Mouse (Mus musculus): ENCODE results near the gene Cish. TPM values are rescaled to one million over a fixed set of nuclear protein-coding genes. Genes with fewer than 3 reads are reported as not detected.

Gene Cish
- polyA plus RNA-seq, 1 experiment from 2014 or later, result 5.8 TPM

GRCm38 (mm10) chr9:107260429-107260828 lies 35.4 kb upstream of the Cish start:
- WGBS, result 64% methylated on average over 2 of the region's 2 CpGs

GRCm38 (mm10) chr9:107260836-107261235 lies 35.0 kb upstream of the Cish start:
- Histone ChIP-seq H3K4me2 (ENCODE audit: low read depth, low read length) (no peak overlapping the region), H3K4me3 (ENCODE audit: low read depth, low read length) (no peak overlapping the region), H3K27me3 (replicated peaks; ENCODE audit: control insufficient read depth, insufficient read depth, low read length) (no peaks in the 10 kb centered on the region), H3K4me1 (ENCODE audit: control insufficient read depth, insufficient read depth, low read length) (no peaks in the 10 kb centered on the region), H3K9ac (ENCODE audit: low read depth, low read length) (no peak overlapping the region), H3K36me3 (ENCODE audit: control insufficient read depth, insufficient read depth, low read length) (no peaks in the 10 kb centered on the region), H3K27ac (replicated peaks; ENCODE audit: low read depth, low read length) (no peak overlapping the region), H3K9me3 (ENCODE audit: control insufficient read depth, low read length) (no peaks in the 10 kb centered on the region)
- ATAC-seq (ENCODE audit: low read depth) (no peak), DNase-seq (ENCODE audit: low spot score) (no peak)
- 52% methylated on average over 8 of the region's 8 CpGs for WGBS

More at GRCm38 (mm10) chr9:107260429-107260828, 35.4 kb upstream of the Cish start:
- H3K9me3 ChIP-seq (ENCODE audit: control insufficient read depth, low read length), result no peaks in the 10 kb centered on the region
- no peaks in the 10 kb centered on the region for H3K36me3 ChIP-seq (ENCODE audit: control insufficient read depth, insufficient read depth, low read length)
- no peak overlapping the region for H3K9ac ChIP-seq (ENCODE audit: low read depth, low read length)
- no peak overlapping the region for H3K27ac ChIP-seq (replicated peaks; ENCODE audit: low read depth, low read length)
- DNase-seq (ENCODE audit: low spot score) (no peak), ATAC-seq (ENCODE audit: low read depth) (no peak)
- H3K27me3 ChIP-seq (replicated peaks; ENCODE audit: control insufficient read depth, insufficient read depth, low read length), result no peaks in the 10 kb centered on the region
- no peaks in the 10 kb centered on the region for H3K4me1 ChIP-seq (ENCODE audit: control insufficient read depth, insufficient read depth, low read length)
- no peak overlapping the region for H3K4me3 ChIP-seq (ENCODE audit: low read depth, low read length)
- H3K4me2 ChIP-seq (ENCODE audit: low read depth, low read length), result no peak overlapping the region

- Histone ChIP-seq H3K27me3 (replicated peaks; ENCODE audit: control insufficient read depth, insufficient read depth, low read length) (no peaks in the 10 kb centered on the region), H3K4me3 (ENCODE audit: low read depth, low read length) (no peak overlapping the region), H3K4me1 (ENCODE audit: control insufficient read depth, insufficient read depth, low read length) (no peaks in the 10 kb centered on the region), H3K9ac (ENCODE audit: low read depth, low read length) (no peak overlapping the region), H3K36me3 (ENCODE audit: control insufficient read depth, insufficient read depth, low read length) (no peaks in the 10 kb centered on the region), H3K9me3 (ENCODE audit: control insufficient read depth, low read length) (no peaks in the 10 kb centered on the region), H3K27ac (replicated peaks; ENCODE audit: low read depth, low read length) (no peak overlapping the region), H3K4me2 (ENCODE audit: low read depth, low read length) (no peak overlapping the region)
- WGBS, result 76% methylated on average over 6 of the region's 6 CpGs
- no peak for DNase-seq (ENCODE audit: low spot score)
- ATAC-seq (ENCODE audit: low read depth), result no peak
These were observed 34.0 kb upstream of the Cish start for GRCm38 (mm10) chr9:107261792-107262191.

GRCm38 (mm10) chr9:107262375-107262774 lies 33.5 kb upstream of the Cish start:
- no peaks in the 10 kb centered on the region for H3K4me1 ChIP-seq (ENCODE audit: control insufficient read depth, insufficient read depth, low read length)
- no peak overlapping the region for H3K27ac ChIP-seq (replicated peaks; ENCODE audit: low read depth, low read length)
- H3K9me3 ChIP-seq (ENCODE audit: control insufficient read depth, low read length), result no peaks in the 10 kb centered on the region
- no peak overlapping the region for H3K4me2 ChIP-seq (ENCODE audit: low read depth, low read length)
- no peak overlapping the region for H3K4me3 ChIP-seq (ENCODE audit: low read depth, low read length)
- no peaks in the 10 kb centered on the region for H3K36me3 ChIP-seq (ENCODE audit: control insufficient read depth, insufficient read depth, low read length)
- 73% methylated on average over 7 of the region's 7 CpGs for WGBS
- no peak overlapping the region for H3K9ac ChIP-seq (ENCODE audit: low read depth, low read length)
- DNase-seq (ENCODE audit: low spot score) (no peak), ATAC-seq (ENCODE audit: low read depth) (no peak)
- H3K27me3 ChIP-seq (replicated peaks; ENCODE audit: control insufficient read depth, insufficient read depth, low read length), result no peaks in the 10 kb centered on the region

GRCm38 (mm10) chr9:107263912-107264311 lies 31.9 kb upstream of the Cish start:
- no peak overlapping the region for H3K27ac ChIP-seq (replicated peaks; ENCODE audit: low read depth, low read length)
- H3K9me3 ChIP-seq (ENCODE audit: control insufficient read depth, low read length), result no peaks in the 10 kb centered on the region
- H3K4me2 ChIP-seq (ENCODE audit: low read depth, low read length), result no peak overlapping the region
- H3K9ac ChIP-seq (ENCODE audit: low read depth, low read length), result no peak overlapping the region
- ATAC-seq (ENCODE audit: low read depth) (no peak), DNase-seq (ENCODE audit: low spot score) (no peak)
- no peaks in the 10 kb centered on the region for H3K4me1 ChIP-seq (ENCODE audit: control insufficient read depth, insufficient read depth, low read length)
- no peaks in the 10 kb centered on the region for H3K36me3 ChIP-seq (ENCODE audit: control insufficient read depth, insufficient read depth, low read length)
- H3K27me3 ChIP-seq (replicated peaks; ENCODE audit: control insufficient read depth, insufficient read depth, low read length), result no peaks in the 10 kb centered on the region
- H3K4me3 ChIP-seq (ENCODE audit: low read depth, low read length), result no peak overlapping the region
- 94% methylated on average over 5 of the region's 5 CpGs for WGBS

- Histone ChIP-seq H3K27ac (replicated peaks; ENCODE audit: low read depth, low read length) (no peak overlapping the region), H3K36me3 (ENCODE audit: control insufficient read depth, insufficient read depth, low read length) (no peaks in the 10 kb centered on the region), H3K9ac (ENCODE audit: low read depth, low read length) (no peak overlapping the region), H3K4me3 (ENCODE audit: low read depth, low read length) (no peak overlapping the region), H3K4me1 (ENCODE audit: control insufficient read depth, insufficient read depth, low read length) (no peaks in the 10 kb centered on the region), H3K27me3 (replicated peaks; ENCODE audit: control insufficient read depth, insufficient read depth, low read length) (no peaks in the 10 kb centered on the region), H3K4me2 (ENCODE audit: low read depth, low read length) (no peak overlapping the region), H3K9me3 (ENCODE audit: control insufficient read depth, low read length) (no peaks in the 10 kb centered on the region)
- ATAC-seq (ENCODE audit: low read depth) (no peak; the same call in 1 of the 2 replicates), DNase-seq (ENCODE audit: low spot score) (no peak)
- 49% methylated on average over 3 of the region's 3 CpGs for WGBS
These were observed 31.1 kb upstream of the Cish start for GRCm38 (mm10) chr9:107264731-107265130.

- no peaks in the 10 kb centered on the region for H3K9me3 ChIP-seq (ENCODE audit: control insufficient read depth, low read length)
- no peak overlapping the region for H3K4me3 ChIP-seq (ENCODE audit: low read depth, low read length)
- no peak for DNase-seq (ENCODE audit: low spot score)
- H3K4me1 ChIP-seq (ENCODE audit: control insufficient read depth, insufficient read depth, low read length), result no peaks in the 10 kb centered on the region
- no peak for ATAC-seq (ENCODE audit: low read depth)
- no peaks in the 10 kb centered on the region for H3K27me3 ChIP-seq (replicated peaks; ENCODE audit: control insufficient read depth, insufficient read depth, low read length)
- WGBS, result 67% methylated on average over 1 of the region's 1 CpGs
- no peaks in the 10 kb centered on the region for H3K36me3 ChIP-seq (ENCODE audit: control insufficient read depth, insufficient read depth, low read length)
- no peak overlapping the region for H3K9ac ChIP-seq (ENCODE audit: low read depth, low read length)
- H3K4me2 ChIP-seq (ENCODE audit: low read depth, low read length), result no peak overlapping the region
- no peak overlapping the region for H3K27ac ChIP-seq (replicated peaks; ENCODE audit: low read depth, low read length)
These were observed 28.8 kb upstream of the Cish start for GRCm38 (mm10) chr9:107267028-107267427.

- Histone ChIP-seq H3K36me3 (ENCODE audit: control insufficient read depth, insufficient read depth, low read length) (no peaks in the 10 kb centered on the region), H3K9ac (ENCODE audit: low read depth, low read length) (no peak overlapping the region), H3K4me1 (ENCODE audit: control insufficient read depth, insufficient read depth, low read length) (no peaks in the 10 kb centered on the region), H3K27ac (replicated peaks; ENCODE audit: low read depth, low read length) (no peak overlapping the region), H3K4me2 (ENCODE audit: low read depth, low read length) (no peak overlapping the region), H3K9me3 (ENCODE audit: control insufficient read depth, low read length) (no peaks in the 10 kb centered on the region), H3K4me3 (ENCODE audit: low read depth, low read length) (no peak overlapping the region), H3K27me3 (replicated peaks; ENCODE audit: control insufficient read depth, insufficient read depth, low read length) (no peaks in the 10 kb centered on the region)
- 40% methylated on average over 4 of the region's 4 CpGs for WGBS
- ATAC-seq (ENCODE audit: low read depth) (no peak), DNase-seq (ENCODE audit: low spot score) (no peak)
These were observed 28.0 kb upstream of the Cish start for GRCm38 (mm10) chr9:107267721-107268402.

- no peak for DNase-seq (ENCODE audit: low spot score)
- H3K27ac ChIP-seq (replicated peaks; ENCODE audit: low read depth, low read length), result no peak overlapping the region
- no peaks in the 10 kb centered on the region for H3K9me3 ChIP-seq (ENCODE audit: control insufficient read depth, low read length)
- no peak for ATAC-seq (ENCODE audit: low read depth)
- no peaks in the 10 kb centered on the region for H3K36me3 ChIP-seq (ENCODE audit: control insufficient read depth, insufficient read depth, low read length)
- no peaks in the 10 kb centered on the region for H3K4me1 ChIP-seq (ENCODE audit: control insufficient read depth, insufficient read depth, low read length)
- no peak overlapping the region for H3K4me2 ChIP-seq (ENCODE audit: low read depth, low read length)
- H3K9ac ChIP-seq (ENCODE audit: low read depth, low read length), result no peak overlapping the region
- no peaks in the 10 kb centered on the region for H3K27me3 ChIP-seq (replicated peaks; ENCODE audit: control insufficient read depth, insufficient read depth, low read length)
- 96% methylated on average over 1 of the region's 1 CpGs for WGBS
- no peak overlapping the region for H3K4me3 ChIP-seq (ENCODE audit: low read depth, low read length)
These were observed 26.1 kb upstream of the Cish start for GRCm38 (mm10) chr9:107269772-107270171.

Data from embryonic facial prominence, embryonic 14.5 days (tissue).